Mouse (Mus musculus) hindbrain, embryonic 14.5 days (tissue): ENCODE measurements around the gene Cmtr1. TPM values are rescaled to one million over a fixed set of nuclear protein-coding genes. Genes with fewer than 3 reads are reported as not detected.
A peak's percentile ranks its signal among the peaks of the same experiment; 100 is the strongest.

Source experiments
- ATAC-seq: fragments of 200-750 bp; cut with Nextera tagmentation; 2 replicates; pipeline ENCODE4 v1.8.0; 2017; ENCODE audit warnings: moderate number of reproducible peaks, mild to moderate bottlenecking, moderate TSS enrichment, moderate library complexity; ENCODE audit not compliant: low FRiP score
- DNase-seq: peaks from one replicate; pipeline ENCODE4 v3.0.0-alpha.2; 2015; ENCODE audit warnings: low spot score
- H3K27ac ChIP-seq: fragments of 300-500 bp; sonication (generic); 2 replicates; pipeline ENCODE4 v1.5.1; 2014; ENCODE audit warnings: mild to moderate bottlenecking, moderate library complexity
- H3K27me3 ChIP-seq: fragments of 300-500 bp; sonication (generic); 2 replicates; pipeline ENCODE4 v1.6.1; 2014; ENCODE audit warnings: mild to moderate bottlenecking, low read length, mixed read lengths; ENCODE audit not compliant: control insufficient read depth, insufficient read depth
- H3K36me3 ChIP-seq: fragments of 300-500 bp; sonication (generic); replicated peaks from 2 replicates; pipeline ENCODE4 v1.6.1; 2014; ENCODE audit not compliant: control insufficient read depth, insufficient read depth
- H3K4me1 ChIP-seq: fragments of 300-500 bp; sonication (generic); replicated peaks from 2 replicates; pipeline ENCODE4 v1.6.1; 2014; ENCODE audit warnings: antibody characterized with exemption, low read length, mixed read lengths; ENCODE audit not compliant: control insufficient read depth, insufficient read depth
- H3K4me2 ChIP-seq: fragments of 300-500 bp; sonication (generic); replicated peaks from 2 replicates; pipeline ENCODE4 v1.6.1; 2014; ENCODE audit warnings: mild to moderate bottlenecking, moderate library complexity
- H3K4me3 ChIP-seq: fragments of 300-500 bp; sonication (generic); replicated peaks from 2 replicates; pipeline ENCODE4 v1.5.1; 2014; ENCODE audit warnings: mild to moderate bottlenecking, low read length
- H3K9ac ChIP-seq: fragments of 300-500 bp; sonication (generic); 2 replicates; pipeline ENCODE4 v1.6.1; 2014
- H3K9me3 ChIP-seq: fragments of 300-500 bp; sonication (generic); 2 replicates; pipeline ENCODE4 v1.6.1; 2016; ENCODE audit warnings: low read length; ENCODE audit not compliant: control insufficient read depth
- WGBS: fragments of 180-500 bp; shearing (Covaris S2); extraction: QIAGEN DNeasy Blood & Tissue Kit; methylation state at CpG from one replicate; pipeline ENCODE4 v1.1.7; 2014; 5-methylcytosine and 5-hydroxymethylcytosine counted together
- polyA plus RNA-seq: library from polyadenylated mRNA; unstranded; fragments of >200 nt; fragmentation: Nextera tagmentation; extraction: Ambion mirVana; gene quantifications from 2 replicates; pipeline ENCODE4 v1.2.1, GENCODE M21; 2014

Cmtr1 gene
- polyA plus RNA-seq, 1 experiment from 2014 or later: 103 TPM

DNA sequence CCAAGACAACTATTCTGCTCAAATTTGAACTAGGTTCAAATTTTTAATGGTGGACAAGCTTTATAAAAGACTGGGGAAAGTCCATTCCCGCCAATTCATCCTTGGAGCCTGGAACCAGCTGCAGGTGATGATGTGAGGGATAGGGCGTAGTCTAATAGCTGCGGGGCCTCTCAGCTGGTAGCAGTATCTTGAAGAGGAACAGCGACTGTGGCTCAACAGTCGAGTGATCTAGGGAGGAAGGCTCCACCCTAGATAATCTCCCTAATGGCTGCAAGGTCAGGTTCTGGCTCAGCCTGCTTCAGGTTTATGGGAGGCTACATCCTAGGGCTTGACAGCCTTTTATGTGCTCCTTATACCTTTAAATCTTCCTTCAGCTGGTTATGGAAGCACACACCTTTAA is 30.8 kb upstream of the Cmtr1 start:
- ATAC-seq (no peak), DNase-seq (no peak)
- Histone ChIP-seq H3K9ac (no peak overlapping the region), H3K27ac (no peak overlapping the region), H3K4me3 (no peak overlapping the region), H3K4me2 (no peak overlapping the region), H3K36me3 (peaks cover 99% of the 10 kb centered on the region), H3K27me3 (no peaks in the 10 kb centered on the region), H3K4me1 (no peaks in the 10 kb centered on the region), H3K9me3 (no peaks in the 10 kb centered on the region)
- WGBS: 91% methylated on average over 5 of the region's 5 CpGs

DNA sequence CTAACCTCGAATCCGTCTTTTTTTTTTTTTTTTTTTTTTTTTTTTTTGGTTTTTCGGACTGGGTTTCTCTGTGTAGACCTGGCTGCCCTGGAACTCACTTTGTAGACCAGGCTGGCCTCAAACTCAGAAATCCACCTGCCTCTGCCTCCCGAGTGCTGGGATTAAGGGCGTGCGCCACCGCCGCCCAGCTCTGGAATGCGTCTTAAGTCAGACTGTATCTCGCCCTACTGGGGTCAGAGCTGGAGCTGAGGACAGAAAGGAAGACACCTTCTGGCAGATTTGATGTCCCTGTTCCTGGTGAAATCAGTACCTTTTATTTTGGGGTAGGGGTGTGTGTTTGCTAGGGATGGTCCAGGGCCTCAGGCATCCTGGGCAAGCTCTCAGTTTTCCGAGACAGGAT is 28.1 kb upstream of the Cmtr1 start:
- Histone ChIP-seq H3K9me3 (no peaks in the 10 kb centered on the region), H3K9ac (no peak overlapping the region), H3K4me3 (no peak overlapping the region), H3K4me2 (no peak overlapping the region), H3K27ac (no peak overlapping the region), H3K4me1 (no peaks in the 10 kb centered on the region), H3K36me3 (peaks cover 99% of the 10 kb centered on the region), H3K27me3 (no peaks in the 10 kb centered on the region)
- ATAC-seq: no peak
- no peak for DNase-seq
- 95% methylated on average over 11 of the region's 11 CpGs for WGBS

DNA sequence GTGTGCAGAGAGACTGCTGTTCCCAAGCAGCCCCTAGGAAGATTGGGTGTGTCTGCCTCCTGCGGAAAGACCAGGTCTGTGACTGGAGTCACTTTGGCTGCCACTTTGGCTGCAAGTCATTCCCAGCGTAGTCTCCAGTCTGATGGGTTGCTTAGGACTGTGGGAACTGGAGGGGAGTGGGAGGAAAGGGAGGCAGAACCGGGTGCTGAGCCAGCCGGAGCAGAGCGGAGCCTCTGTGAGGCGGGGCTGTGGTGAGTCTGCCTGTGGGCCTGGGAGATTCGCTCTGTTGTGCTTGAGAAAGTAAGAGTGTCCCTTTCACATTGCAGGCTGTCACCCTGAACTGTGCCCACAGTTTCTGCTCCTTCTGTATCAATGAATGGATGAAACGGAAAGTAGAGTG is 24.9 kb upstream of the Cmtr1 start:
- ATAC-seq: no peak

DNA sequence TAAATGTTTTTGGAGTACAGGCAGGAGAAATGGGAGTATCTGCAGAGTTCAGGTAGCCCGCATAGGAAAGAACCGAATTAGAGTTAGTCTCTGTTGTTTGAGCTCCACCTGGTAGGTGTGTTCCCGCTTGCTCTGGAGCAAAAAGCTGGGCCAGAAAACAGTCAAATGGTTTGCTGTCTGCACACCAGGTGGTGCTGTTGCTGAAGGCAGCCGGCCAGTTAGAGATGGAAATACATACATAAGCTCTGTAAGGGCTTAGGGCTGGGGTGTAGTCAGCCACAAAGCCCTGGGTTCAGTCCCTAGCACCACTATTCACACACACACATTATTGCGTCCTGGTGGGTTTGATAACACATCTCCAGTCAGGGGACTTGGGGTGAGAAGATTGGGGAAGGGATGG is 24.3 kb upstream of the Cmtr1 start:
- peaks cover 87% of the 10 kb centered on the region for H3K36me3 ChIP-seq
- H3K4me3 ChIP-seq: no peak overlapping the region
- WGBS: 76% methylated on average over 5 of the region's 5 CpGs

More for the DNA sequence above, 24.9 kb upstream of the Cmtr1 start:
- H3K9me3 ChIP-seq: no peaks in the 10 kb centered on the region
- no peak overlapping the region for H3K9ac ChIP-seq
- 94% methylated on average over 8 of the region's 8 CpGs for WGBS
- H3K4me2 ChIP-seq: no peak overlapping the region
- H3K36me3 ChIP-seq: peaks cover 87% of the 10 kb centered on the region
- no peaks in the 10 kb centered on the region for H3K4me1 ChIP-seq
- H3K27me3 ChIP-seq: no peaks in the 10 kb centered on the region
- no peak overlapping the region for H3K4me3 ChIP-seq
- DNase-seq: no peak
- no peak overlapping the region for H3K27ac ChIP-seq

DNA sequence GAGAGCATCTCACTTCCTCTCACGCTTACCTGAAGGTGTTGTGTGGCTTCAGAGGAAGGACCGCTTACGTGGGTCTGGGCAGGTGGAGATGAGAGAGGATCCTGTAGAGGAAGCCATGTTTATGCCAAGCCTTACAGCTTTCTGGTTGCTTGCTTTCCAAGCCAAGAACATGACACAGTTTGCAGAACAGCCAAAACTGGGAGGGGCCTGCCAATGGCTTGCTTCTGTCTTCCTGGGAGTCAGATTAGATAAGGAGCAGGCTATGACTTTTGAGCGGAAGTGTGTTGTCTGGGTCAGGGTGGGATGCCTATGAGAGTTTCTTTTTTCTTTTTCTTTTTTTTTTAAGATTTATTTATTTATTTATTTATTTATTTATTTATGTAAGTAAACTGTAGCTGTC is 23.0 kb upstream of the Cmtr1 start:
- Histone ChIP-seq H3K4me3 (no peak overlapping the region), H3K4me1 (no peaks in the 10 kb centered on the region), H3K4me2 (no peak overlapping the region), H3K27ac (no peak overlapping the region), H3K9ac (no peak overlapping the region), H3K27me3 (no peaks in the 10 kb centered on the region), H3K36me3 (peaks cover 87% of the 10 kb centered on the region), H3K9me3 (no peaks in the 10 kb centered on the region)
- WGBS: 98% methylated on average over 4 of the region's 4 CpGs
- ATAC-seq: no peak
- no peak for DNase-seq

More for the DNA sequence above, 24.3 kb upstream of the Cmtr1 start:
- Histone ChIP-seq H3K27ac (no peak overlapping the region), H3K4me1 (no peaks in the 10 kb centered on the region), H3K9me3 (no peaks in the 10 kb centered on the region), H3K27me3 (no peaks in the 10 kb centered on the region), H3K4me2 (no peak overlapping the region), H3K9ac (no peak overlapping the region)
- DNase-seq: peak; percentile 61
- ATAC-seq: no peak

DNA sequence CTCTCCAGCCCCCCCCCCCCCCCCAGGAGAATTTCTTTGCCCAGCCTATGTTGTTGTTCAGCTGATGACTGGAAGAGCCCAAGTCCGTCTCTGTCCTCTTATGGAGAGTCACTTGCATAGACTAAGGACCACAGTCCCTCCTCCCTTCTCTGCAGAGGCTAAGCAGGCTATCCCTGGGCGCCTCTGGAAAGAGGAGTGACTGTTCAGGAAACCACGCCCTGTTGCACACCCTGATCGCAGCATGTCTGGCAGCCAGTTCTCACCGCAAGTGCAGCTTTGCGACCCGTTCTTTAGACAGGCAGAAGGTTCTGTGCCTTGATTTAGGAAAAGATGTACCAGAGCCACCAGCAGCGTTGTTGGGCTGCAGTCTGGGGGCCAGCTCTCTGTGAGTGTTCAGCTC is 22.5 kb upstream of the Cmtr1 start:
- H3K9ac ChIP-seq: no peak overlapping the region
- no peak overlapping the region for H3K27ac ChIP-seq
- H3K4me3 ChIP-seq: no peak overlapping the region
- DNase-seq (no peak), ATAC-seq (no peak)
- WGBS: 89% methylated on average over 7 of the region's 8 CpGs
- H3K27me3 ChIP-seq: no peaks in the 10 kb centered on the region
- H3K4me2 ChIP-seq: no peak overlapping the region
- peaks cover 83% of the 10 kb centered on the region for H3K36me3 ChIP-seq
- H3K4me1 ChIP-seq: no peaks in the 10 kb centered on the region
- H3K9me3 ChIP-seq: no peaks in the 10 kb centered on the region

DNA sequence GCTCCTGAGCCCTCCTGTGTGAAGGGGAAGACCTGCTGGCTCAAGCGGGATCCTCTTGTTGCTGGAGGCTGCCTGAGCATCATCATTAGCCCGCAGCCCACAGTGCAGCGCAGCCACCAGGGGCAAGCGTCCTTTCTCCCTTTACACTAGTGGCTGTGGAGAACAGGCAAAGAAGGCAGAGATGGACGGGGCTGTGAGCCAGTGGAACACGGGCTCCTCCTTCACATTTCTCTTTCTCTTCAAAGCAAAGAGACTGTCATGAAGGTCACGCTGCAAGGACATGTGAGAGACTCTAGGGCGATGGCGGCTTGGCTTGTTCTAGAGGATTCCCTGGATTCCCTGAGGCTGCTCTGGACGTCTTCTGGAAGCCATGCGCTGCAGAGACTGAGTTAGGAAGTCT is 19.4 kb upstream of the Cmtr1 start:
- Histone ChIP-seq H3K27me3 (no peaks in the 10 kb centered on the region), H3K36me3 (peaks cover 60% of the 10 kb centered on the region), H3K4me1 (no peaks in the 10 kb centered on the region), H3K27ac (no peak overlapping the region), H3K4me2 (no peak overlapping the region), H3K9me3 (no peaks in the 10 kb centered on the region), H3K4me3 (no peak overlapping the region), H3K9ac (no peak overlapping the region)
- ATAC-seq: no peak
- no peak for DNase-seq
- 94% methylated on average over 11 of the region's 11 CpGs for WGBS

DNA sequence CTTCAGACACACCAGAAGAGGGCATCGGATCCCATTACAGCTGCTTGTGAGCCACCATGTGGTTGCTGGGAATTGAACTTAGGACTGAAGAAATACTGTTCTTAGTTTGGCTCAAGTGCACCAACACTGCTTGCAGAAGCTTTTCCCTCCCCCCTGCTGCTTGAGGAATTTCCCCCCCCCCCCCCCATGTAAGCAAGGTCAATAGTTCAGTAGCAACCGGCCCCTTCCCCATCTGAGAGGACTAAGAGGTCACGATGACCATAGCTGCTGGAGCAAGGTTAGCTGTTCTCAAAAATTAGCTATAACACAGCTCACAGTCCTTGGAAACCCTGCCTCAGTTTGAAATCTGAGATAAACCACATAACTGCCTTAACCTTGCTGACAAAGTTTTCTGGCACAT is 18.2 kb upstream of the Cmtr1 start:
- Histone ChIP-seq H3K4me2 (no peak overlapping the region), H3K36me3 (peaks cover 56% of the 10 kb centered on the region)

DNA sequence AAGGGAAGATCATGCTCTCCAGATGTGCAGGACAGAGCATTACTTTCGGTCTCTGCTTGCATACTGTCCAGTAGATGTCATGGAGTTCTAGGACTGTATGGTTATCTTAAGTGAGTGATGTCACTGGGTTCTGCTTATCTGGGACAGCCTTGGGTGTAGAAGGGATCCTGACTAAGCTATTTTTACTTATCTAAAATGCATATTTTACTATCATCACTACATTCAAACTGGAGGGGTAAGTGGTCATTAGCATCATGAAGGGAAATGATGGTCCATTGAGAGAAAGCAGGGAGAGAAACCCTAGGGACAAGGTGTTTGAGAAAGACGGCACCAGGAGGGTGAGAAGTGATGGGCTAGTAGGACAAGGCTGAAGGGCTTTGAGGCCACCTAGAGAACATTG is 2.1 kb upstream of the Cmtr1 start:
- ATAC-seq (no peak), DNase-seq (no peak)
- H3K4me2 ChIP-seq: no peak overlapping the region
- H3K9ac ChIP-seq: no peak overlapping the region
- H3K27me3 ChIP-seq: no peaks in the 10 kb centered on the region
- no peaks in the 10 kb centered on the region for H3K9me3 ChIP-seq
- H3K4me1 ChIP-seq: peaks cover 6% of the 10 kb centered on the region
- H3K36me3 ChIP-seq: 0 out of 2 replicates have a peak, but pooled peaks cover 4% of the 10 kb centered on the region
- 87% methylated on average over 2 of the region's 2 CpGs for WGBS
- H3K27ac ChIP-seq: no peak overlapping the region
- no peak overlapping the region for H3K4me3 ChIP-seq

More for the DNA sequence above, 18.2 kb upstream of the Cmtr1 start:
- WGBS: 66% methylated on average over 3 of the region's 3 CpGs
- Histone ChIP-seq H3K4me3 (no peak overlapping the region), H3K27ac (no peak overlapping the region), H3K9ac (no peak overlapping the region), H3K27me3 (no peaks in the 10 kb centered on the region), H3K4me1 (no peaks in the 10 kb centered on the region), H3K9me3 (no peaks in the 10 kb centered on the region)
- no peak for ATAC-seq
- no peak for DNase-seq

DNA sequence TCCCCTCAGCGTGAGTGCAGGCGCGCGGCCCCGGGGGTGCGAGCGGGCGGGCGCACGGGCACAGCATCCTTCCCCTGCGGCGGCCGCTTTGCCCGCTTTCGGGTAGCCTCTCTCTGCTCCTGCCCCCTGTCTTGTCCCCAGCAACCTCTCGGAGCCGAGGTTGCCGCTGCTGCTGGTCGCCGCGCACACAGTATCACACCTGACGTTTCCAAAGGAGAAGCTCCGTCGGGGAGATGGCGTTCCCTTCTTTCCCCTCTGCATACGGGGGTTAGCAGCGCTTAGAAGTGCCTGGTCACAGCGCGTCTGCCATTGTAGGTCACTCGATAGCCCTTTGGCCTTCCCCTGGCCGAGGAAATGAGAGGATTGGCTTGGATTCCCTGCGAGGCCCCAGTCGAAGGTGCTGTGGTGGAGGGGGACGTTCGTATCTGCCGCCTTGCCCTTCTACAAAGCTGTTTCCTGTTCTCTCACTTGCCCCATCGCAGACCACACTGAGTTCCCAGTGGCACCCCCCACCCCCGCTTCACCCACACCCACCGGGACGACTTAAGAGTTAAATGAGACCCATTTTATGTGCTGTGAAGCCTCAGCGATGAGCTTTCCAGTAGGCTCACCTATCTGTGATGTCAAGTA is 482 bp downstream of the Cmtr1 start:
- DNase-seq: peak; percentile 24
- Histone ChIP-seq H3K9ac (peak overlapping the region; percentile 87), H3K4me2 (peak overlapping the region; percentile 78), H3K4me3 (peak overlapping the region; percentile 81), H3K4me1 (peaks cover 6% of the 10 kb centered on the region), H3K36me3 (peaks cover 28% of the 10 kb centered on the region), H3K27ac (peak overlapping the region; percentile 92), H3K27me3 (no peaks in the 10 kb centered on the region), H3K9me3 (no peaks in the 10 kb centered on the region)
- peak; percentile 74; the same call in 1 of the 2 replicates for ATAC-seq
- under 1% methylated on average over 36 of the region's 41 CpGs for WGBS
